Mouse (Mus musculus) cerebellum, adult (tissue): Measurements from ENCODE around the gene Igdcc3.
"Not testable (repeated sequence)": the region's sequence is repeated elsewhere in the genome, so short reads cannot be mapped to it uniquely, and the experiment has no call there.

Experiments
- ATAC-seq: cut with Nextera tagmentation; 2 replicates; pipeline ENCODE4 v1.9.2; 2017; ENCODE audit warnings: mild to moderate bottlenecking, moderate library complexity, mixed read lengths; ENCODE audit not compliant: insufficient number of reproducible peaks, low FRiP score, low TSS enrichment

Gene Igdcc3

DNA sequence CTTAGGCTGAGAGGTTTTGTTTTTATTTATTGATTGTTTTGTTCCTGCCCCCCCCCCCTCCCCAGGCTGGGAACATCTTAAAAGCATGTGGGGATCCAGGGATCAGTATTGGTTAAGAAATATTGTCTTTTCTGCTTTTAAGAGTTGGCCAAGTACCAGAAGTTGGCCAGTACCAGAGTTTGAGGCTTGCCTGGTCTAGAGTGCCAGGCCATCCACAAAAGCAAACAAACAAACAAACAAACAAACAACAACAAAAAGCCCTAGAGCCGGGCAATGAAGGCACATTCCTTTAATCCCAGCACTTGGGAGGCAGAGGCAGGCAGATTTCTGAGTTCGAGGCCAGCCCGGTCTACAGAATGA, 60.0 kb downstream of the Igdcc3 start:
- no peak for ATAC-seq

DNA sequence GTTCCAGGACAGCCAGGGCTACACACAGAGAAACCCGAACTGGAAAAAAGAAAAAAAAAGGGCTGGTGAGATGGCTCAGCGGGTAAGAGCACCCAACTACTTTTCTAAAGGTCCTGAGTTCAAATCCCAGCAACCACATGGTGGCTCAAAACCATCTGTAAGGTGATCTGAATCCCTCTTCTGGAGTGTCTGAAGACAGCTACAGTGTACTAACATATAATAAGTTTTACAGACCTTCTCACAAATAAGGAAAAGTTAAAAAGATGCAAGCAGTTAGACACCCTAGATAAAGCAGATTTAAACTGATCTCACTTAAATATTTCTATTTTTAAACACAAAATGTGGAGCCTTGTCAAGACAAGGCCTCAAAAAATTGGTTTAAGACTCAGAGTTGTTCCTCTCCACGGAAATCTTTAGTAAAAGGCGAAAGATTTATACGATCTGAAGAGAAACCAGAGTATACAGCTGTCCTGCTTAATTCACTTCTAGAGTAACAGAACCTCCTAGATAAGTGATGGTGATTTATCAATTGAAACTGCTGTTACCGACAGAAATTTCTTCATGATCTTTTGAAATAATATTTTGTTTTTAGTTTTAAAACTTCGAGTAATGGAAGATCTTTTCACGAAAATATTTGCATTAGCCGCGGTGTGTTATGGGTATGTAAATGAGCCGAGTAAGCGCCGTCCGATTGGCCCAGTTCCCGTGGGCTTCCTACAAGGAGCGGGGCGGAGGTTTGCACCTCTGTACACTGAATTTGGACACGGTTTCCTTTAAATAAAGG, 60.6 kb downstream of the Igdcc3 start:
- peak; percentile 79; the same call in 1 of the 2 replicates for ATAC-seq

DNA sequence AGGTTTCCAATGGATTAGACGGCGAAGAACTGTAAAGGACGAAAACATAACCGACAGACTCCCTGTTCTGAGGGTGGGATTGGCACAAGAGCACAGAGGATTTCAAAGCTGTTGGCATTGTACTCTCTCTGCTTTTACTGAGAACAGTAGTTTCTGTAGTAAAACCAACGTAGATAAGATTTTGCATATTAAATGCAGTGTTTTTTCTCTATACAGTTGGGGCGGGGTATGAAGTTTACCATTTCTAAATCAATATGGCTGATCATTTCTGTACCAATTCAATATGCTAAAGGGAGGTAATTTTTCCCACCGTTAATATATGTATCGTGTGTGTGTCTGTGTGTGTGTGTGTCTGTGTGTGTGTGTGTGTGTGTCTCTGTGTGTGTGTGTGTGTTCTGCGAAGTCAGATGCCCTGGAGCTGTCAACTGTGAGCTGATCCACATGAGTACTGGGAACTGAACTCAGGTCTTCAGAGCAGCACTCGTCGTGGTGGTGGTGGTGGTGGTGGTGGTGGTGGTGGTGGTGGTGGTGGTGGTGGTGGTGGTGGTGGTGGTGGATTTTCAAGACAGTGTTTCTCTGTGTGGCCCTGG, 61.3 kb downstream of the Igdcc3 start:
- no peak for ATAC-seq

DNA sequence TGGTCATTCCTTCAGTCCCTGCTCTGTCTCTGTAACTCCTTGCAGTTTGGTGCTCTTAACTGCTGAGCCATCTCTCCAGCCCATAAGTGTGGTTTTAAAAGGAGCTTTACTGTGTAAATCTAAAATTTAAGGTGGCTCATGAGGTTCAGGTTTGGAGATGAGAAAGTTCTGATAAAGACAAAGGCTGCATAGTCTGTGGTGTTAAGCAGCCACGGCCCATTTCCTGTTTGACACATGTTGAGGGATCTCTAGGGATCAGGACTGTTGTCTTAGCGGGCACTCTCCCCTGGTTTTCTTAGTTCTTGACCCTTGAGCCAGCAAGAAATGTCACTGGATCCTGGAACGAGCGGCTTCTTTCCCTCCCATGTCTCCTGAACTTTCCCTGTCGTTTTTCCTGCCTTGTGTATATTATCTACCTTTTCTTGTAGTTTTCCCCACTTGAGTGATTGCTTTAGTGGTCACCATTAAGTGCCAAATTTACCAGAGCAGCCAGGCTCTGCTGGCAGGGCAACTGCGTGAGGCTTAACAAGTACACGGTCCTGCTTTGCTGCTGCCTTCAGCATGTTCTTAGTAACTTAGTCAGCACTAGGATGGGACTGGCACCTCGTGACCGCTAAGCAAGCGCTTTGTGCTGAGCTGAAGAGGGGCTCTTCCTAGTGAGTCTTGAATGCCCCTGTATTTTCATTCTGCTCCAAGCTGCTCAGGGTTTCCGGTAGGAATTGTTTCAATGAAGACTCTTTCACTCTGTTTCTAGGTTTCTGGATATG, 64.2 kb downstream of the Igdcc3 start:
- no peak for ATAC-seq

DNA sequence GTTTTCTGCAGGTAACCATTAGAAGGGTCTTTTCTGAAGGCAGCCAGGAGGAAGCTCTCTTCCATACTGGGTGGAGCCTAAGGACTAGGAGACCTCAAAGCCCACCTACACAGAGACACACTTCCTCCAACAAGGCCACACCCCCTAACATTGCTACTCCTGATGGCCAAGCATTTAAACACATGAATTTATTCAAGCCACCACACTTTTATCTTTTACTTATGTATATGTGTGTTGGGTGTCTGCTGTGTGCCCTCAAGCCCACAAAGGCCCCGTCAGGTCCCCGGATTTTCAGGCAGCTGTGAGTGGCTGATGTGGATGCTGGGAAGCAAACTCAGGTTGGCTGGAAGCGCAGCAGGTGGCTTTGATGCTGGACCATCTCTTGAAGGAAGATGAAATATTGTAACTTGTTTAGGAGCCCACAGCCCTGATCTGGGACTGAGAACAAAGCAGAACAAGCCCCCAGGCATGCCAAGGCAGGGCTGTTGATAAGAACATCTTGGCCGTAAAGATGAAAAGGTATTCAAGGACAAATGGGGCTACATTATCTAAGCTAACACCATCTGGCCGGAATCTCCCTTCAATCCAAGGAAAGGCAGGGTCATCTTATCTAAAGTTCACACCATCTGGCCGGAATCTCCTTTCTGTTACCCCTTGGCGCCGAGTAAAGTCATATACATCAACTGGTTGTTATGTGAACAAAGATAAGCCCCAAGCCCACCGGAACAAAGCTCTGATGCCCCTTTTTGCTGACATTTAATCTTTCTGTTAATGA, 66.2 kb downstream of the Igdcc3 start:
- not testable (repeated sequence) for ATAC-seq

DNA sequence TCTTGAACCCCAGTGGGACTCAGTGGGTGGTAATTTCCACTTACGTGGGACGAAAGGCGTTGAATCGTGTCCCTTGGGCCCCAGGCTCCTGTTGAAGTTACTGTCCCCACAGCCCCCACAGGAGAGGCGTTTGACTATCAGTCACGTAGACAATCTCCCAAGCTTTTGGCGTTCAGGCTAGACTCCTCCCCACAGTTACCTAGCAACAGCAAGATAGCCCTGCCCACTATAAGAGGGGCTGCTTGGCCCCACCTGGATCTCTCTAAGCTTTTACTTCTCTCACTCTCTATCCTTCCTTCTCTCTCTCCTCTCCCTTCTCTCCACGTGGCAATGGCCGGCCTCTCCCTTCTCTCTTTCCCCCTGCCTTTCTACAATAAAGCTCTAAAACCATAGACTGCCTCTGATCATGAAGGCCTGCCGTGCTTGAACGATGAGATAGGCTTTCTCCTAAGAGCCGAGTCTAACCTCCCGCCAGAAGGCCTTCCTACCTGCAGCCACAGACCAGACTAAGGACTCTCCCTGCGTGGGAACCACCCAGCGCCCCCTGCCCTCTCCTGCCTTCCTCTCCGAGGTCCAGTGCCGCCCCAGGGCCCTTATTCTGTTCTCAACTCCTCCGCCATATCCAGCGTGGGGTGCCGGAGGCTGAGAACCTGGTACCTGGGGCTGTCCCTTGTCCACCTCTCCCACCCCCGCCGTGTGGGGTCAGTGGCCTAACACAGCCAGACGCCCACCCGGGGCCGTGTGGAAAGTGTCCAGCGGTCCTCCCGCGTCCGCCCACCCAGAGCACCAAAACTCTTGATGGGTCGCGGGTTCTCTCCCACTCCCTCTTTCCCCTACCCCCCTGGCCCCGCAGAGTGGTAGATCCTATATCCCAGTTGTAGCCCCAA, 67.5 kb downstream of the Igdcc3 start:
- ATAC-seq = no peak

DNA sequence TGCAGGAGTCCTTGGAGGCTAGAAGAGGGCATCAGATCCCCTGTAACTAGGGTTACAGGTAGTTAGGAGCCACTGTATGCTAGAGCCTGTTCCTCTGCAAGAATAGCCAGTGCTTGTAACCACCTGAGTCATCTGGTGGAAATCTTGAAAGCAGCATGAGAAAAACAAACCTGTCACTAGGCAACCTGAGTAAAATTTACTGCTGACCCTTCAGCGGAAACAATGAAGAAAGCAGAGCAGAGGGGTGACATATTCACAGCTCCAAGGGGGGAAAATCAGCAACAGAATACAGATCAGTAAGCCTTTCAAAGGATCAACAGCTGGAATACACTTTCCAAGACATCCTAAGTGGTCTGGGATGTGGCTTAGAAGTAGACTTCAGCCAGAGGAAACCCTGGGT, 70.6 kb downstream of the Igdcc3 start:
- ATAC-seq = no peak

DNA sequence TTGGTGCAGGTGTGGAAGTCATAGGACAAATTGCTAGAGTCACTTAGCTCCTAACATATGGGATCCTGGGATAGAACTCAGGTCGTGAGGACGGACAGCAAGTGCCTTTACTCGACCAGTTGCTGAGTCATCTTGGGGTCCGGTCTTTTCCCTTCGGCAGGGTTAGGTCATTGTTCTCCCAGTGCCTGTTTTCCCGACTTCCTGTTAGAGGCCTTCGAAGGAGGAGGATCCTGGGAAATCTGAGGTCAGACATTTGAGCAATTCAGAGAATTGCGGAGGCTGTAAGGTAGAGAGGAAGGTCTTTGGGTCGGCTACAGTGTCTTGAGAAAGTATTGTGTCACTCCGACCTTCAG, 73.4 kb downstream of the Igdcc3 start:
- no peak for ATAC-seq

DNA sequence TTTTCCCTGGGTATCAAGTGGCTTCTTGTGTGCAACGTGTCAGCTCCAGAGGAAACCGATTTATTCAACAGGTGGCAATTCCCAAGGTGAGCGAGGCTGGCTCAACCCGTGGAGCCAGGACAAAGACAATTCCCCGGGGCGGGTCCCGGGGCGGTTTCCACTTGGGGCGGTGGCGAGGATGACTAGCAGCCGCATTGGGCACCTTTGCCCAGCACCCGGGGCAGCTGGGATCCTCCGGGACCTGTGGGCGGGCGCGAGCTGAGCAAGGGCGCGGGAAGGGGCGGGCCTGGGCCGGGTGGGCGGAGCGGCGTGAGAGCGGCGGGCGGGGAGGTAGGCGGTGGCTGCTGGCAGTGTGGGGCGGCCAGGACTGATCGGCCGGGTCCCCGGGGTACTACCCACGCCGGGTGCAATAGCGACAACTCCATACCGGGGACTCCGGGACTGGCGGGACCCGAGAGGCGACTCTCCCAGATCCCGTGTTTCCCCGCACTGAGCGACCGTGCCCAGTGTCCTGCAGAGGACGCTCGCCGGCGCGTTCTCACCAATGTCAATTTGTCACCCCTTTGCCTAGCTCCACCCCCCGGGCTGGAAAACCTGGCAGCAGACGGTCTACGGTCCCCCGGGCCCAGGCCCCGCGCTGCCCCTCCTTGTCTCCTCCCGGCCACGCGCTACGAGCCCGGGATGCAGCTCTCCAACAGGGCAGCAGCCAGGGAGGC, 73.9 kb downstream of the Igdcc3 start:
- ATAC-seq = peak; percentile 88

DNA sequence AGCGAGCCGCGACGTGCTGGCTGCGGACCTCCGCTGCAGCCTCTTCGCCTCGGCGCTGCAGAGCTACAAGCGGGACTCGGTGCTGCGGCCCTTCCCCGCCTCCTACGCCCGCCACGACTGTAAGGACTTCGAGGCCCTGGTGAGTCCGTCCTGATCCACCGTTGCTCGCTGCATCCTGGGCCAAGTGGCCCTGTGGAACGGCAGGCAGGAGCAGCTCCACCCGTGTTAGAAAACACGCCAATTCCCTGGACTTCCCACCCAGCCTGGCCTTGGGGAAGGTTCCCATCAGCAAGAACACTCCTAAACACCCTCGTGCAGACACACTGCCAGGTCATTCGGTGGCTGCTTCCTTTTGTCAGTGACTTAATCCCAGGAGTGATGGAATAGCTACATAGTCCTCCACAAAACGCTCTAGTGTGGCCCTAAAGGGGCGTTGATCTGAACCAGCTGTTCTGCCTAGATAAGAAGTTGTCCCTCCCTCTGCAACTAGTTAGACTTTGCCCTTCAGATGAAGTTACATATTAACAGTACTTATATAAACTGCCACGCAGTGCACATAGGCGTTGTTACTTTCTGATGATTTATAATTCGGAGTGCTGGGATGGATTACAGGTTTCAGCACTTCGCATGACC, 74.6 kb downstream of the Igdcc3 start:
- 0 out of 2 replicates have a peak, but pooled peaks have one; percentile 11 for ATAC-seq

DNA sequence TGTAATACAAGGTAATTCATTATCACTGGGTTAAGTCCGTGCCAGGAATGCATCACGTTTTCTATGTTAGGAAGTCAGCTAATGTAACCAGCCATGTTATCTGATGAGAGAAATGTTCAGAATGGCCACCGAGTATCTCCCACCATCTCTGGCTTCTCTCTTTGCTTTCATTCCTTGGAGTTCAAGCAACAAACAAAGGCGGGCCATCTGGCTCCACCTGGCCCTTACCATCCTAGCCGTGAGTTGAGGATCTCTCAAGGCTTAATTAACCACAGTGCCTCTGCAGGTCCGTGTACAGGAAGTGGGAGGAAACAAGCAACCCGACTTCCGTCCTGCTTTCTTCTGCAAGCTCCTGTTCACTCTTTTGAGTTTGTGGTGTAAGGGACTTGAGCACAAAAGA, 76.0 kb downstream of the Igdcc3 start:
- ATAC-seq = no peak

DNA sequence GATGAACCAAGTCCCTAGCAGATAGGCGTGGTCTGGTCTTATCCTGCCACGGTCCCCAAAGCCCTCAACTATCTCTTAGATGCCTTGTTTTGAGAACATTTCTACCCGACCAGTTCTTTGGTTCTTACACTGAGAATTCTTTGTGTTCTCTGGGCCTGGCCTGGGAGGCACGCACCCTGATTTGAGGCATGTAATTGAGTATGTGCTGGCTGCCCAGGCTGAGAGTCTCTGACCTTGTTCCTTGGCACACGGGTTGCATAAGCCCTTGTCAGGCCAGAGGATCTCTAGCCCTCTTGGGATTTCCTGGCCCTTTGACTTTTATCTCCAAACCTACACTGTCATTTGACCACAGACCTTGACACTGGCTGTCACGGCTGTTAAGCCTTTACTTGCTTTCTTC, 76.7 kb downstream of the Igdcc3 start:
- ATAC-seq = no peak

DNA sequence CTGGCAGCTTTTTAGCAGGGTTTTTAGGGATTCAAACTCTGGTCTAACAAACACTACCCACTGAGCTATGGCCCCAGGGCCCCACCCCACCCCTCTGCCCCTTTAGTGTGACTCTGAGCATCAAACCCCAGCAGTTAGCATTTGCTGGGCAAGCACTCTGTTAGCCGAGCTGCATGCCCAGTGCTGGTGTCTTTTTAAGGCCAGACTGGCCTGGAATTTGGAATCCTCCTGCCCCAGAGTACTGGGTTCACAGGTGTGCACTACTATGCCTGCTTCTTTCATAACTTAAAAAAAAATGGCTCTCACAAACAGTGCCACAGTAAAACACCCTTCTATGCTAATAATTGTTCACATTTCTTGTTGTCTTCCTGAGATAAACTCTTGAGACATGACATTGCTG, 77.9 kb downstream of the Igdcc3 start:
- no peak for ATAC-seq

DNA sequence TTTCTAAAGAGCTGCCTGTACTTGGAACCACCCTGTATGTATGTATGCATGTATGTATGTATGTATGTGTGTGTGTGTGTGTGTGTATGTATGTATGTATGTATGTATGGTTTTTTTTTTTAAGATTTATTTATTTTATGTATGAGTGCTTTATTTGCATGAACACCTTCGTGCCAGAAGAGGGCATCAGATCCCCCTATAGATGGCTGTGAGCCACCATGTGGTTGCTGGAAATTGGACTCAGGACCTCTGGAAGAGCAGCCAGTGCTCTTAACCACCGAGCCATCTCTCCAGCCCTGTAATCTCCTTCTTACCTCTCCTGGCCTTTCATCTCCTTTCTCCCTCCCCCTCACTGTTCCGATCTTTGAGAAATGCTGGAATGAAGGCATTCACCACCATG, 79.4 kb downstream of the Igdcc3 start:
- ATAC-seq = not testable (repeated sequence)

DNA sequence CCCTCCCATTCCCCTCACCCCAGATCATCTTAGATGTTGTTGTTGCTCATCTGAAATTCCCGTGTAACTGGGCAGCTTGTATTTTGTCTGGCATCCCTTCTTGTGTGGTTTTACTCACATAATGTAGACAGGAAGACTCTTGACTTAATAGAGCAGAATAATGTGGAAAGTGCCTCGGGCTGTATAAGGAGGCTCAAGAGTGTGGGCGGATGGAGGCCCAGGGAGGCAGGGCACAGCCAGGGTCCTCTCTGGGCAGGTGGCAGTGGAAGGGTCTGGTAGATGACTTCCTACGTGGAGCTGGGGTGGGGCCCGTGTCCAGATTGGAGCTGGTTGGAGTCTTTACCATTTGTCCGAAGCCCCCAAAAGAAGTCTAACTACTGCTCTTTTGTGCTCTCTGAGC, 82.9 kb downstream of the Igdcc3 start:
- ATAC-seq = no peak

DNA sequence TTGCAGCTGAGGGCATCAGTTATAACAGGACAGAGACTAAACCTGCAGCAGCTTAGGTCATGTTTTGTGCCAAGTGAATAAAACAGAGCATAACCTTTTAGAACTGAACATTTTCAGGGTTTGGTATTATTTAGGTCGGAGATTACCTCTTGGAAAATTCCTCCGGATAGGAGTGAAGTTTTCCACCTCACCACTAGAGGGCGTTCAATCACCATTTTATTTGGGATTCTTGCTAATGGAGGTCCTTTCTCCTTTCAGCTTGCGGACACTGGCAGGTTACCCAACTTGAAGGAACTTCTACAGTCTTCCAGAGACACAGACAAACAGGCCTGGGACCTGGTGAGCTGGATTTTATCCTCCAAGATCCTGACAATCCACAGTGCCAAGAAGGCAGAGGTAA, 84.8 kb downstream of the Igdcc3 start:
- no peak for ATAC-seq

DNA sequence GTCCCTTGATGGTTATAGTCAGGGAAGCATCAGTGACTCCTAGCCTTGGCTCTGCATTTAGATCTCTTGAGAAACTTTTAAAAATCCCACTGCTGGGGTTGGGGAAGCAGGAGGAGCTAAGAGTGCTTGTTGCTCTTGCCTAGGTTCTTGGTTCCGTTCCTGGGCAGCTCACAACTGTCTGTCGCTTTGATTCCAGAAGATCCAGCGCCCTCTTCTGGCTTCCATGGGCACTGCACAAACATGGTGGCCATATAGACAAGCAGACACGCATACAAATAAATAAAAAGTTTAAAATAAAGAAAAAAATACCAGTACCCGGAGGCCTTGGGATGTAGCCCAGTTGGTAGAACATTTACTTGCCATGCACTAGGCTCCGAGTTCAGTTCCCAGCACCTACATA, 89.3 kb downstream of the Igdcc3 start:
- ATAC-seq = no peak

DNA sequence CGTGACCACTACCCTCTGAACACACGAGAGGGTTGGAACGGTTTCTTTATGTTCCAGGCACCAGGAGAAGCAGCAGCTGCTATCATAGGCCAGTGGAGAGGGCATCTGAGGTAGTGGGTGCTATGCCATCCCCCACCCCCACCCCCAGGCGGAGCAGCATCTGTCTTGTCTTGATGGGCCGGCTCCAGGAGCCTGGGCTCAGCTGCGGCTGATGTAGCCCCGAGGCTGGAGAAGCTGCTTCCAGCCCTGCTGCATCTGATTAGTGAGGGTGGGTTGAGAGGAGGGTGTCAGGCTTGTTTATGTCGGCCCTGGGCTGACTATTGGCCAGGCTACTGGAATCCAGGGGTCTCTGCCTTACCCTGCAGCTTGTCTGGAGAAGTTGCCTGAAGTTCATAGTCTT, 90.3 kb downstream of the Igdcc3 start:
- no peak for ATAC-seq
